9 mouse cellular contexts compared by ENCODE assay signal in the genomic region with DNA sequence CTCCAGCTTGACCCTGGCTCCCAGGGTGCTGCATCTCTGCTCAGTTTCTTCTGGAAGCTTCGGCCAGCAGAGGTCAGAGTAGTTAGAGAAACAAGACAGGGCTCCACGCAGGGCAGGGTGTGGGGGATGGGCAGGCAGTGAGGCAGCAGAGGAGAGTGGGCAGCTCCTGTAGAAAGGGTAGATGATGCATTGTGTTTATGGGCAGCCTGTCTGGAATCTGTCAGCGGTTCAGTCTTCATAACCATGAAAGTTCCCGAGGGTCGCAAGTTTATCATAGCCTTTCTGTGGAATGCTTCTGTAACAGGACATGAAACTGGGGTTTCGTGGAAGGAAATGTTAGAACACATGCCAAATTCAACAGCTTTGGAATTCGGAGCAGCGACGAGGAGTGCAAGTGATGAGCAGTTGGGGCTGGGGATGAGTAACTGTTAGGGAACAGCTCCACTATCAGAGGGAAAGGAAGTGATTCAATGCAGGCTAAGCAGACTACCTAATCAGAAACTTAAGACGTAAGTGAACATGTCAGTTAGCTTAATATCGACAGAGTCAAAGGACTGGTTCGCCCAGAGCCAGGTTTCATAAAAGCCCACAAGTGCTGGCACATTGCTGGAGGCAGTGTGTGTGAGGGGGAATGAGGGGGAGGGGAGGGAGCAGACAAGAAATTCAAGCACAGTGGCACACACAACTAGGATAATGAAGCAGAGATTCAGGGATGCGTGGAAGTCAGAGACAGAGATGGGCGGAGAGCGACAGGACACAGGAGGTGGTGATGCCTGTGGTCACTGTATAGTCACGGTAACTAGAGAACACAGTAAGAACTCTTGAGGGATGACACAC. TPM values are rescaled to one million over a fixed set of nuclear protein-coding genes. Genes with fewer than 3 reads are reported as not detected.
DNase-seq lines count a peak whose midpoint lies in the region; ATAC-seq and TF ChIP-seq lines count a peak whose summit lies in the region.
"Had no signal": no experiment of that assay in that cellular context is flagged by ENCODE, and none has a peak within 500 bp of the region (broad histone marks: within the 10 kb centered on the region; RNA-seq: fewer than 3 reads in every experiment).

No protein-coding gene starts in this region.

- intact Hi-C loops in heart, postnatal 14 days (cut with DNase I), result loop anchor here (5.0 kb wide), 1 partner anchor 194 kb away; no protein-coding TSS in a partner anchor

- H3K36me3 ChIP-seq in thymus, adult 2 months (ENCODE audit: control insufficient read depth, insufficient read depth, low read length), result no peaks in the 10 kb centered on the region
- H3K36me3 ChIP-seq: limb, embryonic 12.5 days had no signal

- H3K27ac ChIP-seq in thymus, adult 2 months (ENCODE audit: control insufficient read depth, insufficient read depth, low read length), result no peak overlapping the region
- H3K27ac ChIP-seq in layer of hippocampus, adult 2 months, result no peak overlapping the region
- H3K27ac ChIP-seq: limb, embryonic 12.5 days had no signal

- TF ChIP-seq POLR2A in thymus, adult 2 months (IDR thresholded peaks at IDR 0.05; ENCODE audit: control insufficient read depth, extremely low read depth, insufficient read depth, low read length, poor library complexity), result no peak

- no peaks in the 10 kb centered on the region for H3K4me1 ChIP-seq in thymus, adult 2 months (replicated peaks; ENCODE audit: control insufficient read depth, insufficient read depth, low read length)

- H3K27me3 ChIP-seq in thymus, adult 2 months (ENCODE audit: control insufficient read depth, insufficient read depth, low read length), result no peaks in the 10 kb centered on the region
- H3K27me3 ChIP-seq: limb, embryonic 12.5 days had no signal

- ATAC-seq in megakaryocyte, adult 5-6 weeks (ENCODE audit: poor library complexity, severe bottlenecking), result peak; percentile 27; the same call in 1 of the 2 replicates
- no peak for ATAC-seq in inflammation-experienced regulatory T-cells, adult 6 months

- H3K4me3 ChIP-seq in thymus, adult 2 months (ENCODE audit: control insufficient read depth, insufficient read depth, low read length), result no peak overlapping the region
- no peak overlapping the region for H3K4me3 ChIP-seq in layer of hippocampus, adult 2 months
- H3K4me3 ChIP-seq: limb, embryonic 12.5 days had no signal

- no peak for TF ChIP-seq CTCF in thymus, adult 2 months (IDR thresholded peaks at IDR 0.05; ENCODE audit: borderline replicate concordance, control insufficient read depth, extremely low read depth, insufficient read depth, low read length, poor library complexity)
- peak; percentile 27; the same call in 1 of the 2 replicates for TF ChIP-seq CTCF in layer of hippocampus, adult 2 months (conservative IDR thresholded peaks at IDR 0.05)

- peak; percentile 8 for DNase-seq in cerebellum, adult 9-11 months
- no peak for DNase-seq in cerebellum, adult 8-10 months
- DNase-seq in thymus, postnatal 36 days, result peak; percentile 7 to 15
- no peak for DNase-seq in thymus, adult 2 months
- DNase-seq in heart, postnatal 14 days, result peak; percentile 46 to 57
- peak; percentile 18 to 49 for DNase-seq in layer of hippocampus, adult 2 months (ENCODE audit: low spot score in 2 of 2)

- 76% methylated on average over 16 of the region's 16 CpGs for WGBS in thymus, adult 2 months

RNA-seq across cellular contexts. Expression of gene Tnfsf15, which starts 8.0 kb away (rescaled TPM):
- polyA plus RNA-seq in thymus, adult 2 months (2012; rRNA removed), result 0.24 and 0.27 TPM in 2 replicates
- total RNA-seq in heart, postnatal 14 days (2021), result not detected
- not detected for total RNA-seq in layer of hippocampus, adult 2 months (2021)
- total RNA-seq in megakaryocyte, adult 5-6 weeks (2015), result 0.13 TPM in 1 of 2 replicates, not detected in the other
- total RNA-seq in megakaryocyte, adult 5-6 weeks (2017), result 0.12 TPM in 1 of 2 replicates, not detected in the other
- polyA plus RNA-seq in inflammation-experienced regulatory T-cells, adult 6 months (2017; shearing (Covaris generic)), result 1 to 10 TPM in 1 of 3 experiments, under 1 TPM in 2; 0.63 to 1.0 (median 0.82) TPM
- polyA plus RNA-seq: limb, embryonic 12.5 days had no signal

Comparison
In these comparisons a context has a peak if more than half of its experiments do, and no peak if none do; other contexts are left out.
1. DNase-seq: peak in cerebellum, adult 9-11 months (single experiment), thymus, postnatal 36 days (2 of 2), heart, postnatal 14 days (2 of 2) and layer of hippocampus, adult 2 months (2 of 2); none in cerebellum, adult 8-10 months (single experiment) and thymus, adult 2 months (single experiment).